Mouse (Mus musculus) gastrocnemius, postnatal 25 days (tissue): ENCODE data around the gene Tom1. TPM values are rescaled to one million over a fixed set of nuclear protein-coding genes. Genes with fewer than 3 reads are reported as not detected.

Experiments
- DNase-seq: peaks from one replicate; pipeline ENCODE4 v3.0.0; 2022
- long read RNA-seq, 2 experiments: library from polyadenylated mRNA; stranded (forward); transcript quantifications; one replicate each; pipeline ENCODE4 v2.0.0; 2021
- total RNA-seq, 2 experiments: library from RNA; stranded (reverse); gene quantifications; 1 replicate in 1 of 2; 2 replicates in 1 of 2; pipeline ENCODE4 v1.2.3; 2021

Gene Tom1
- total RNA-seq, result 10 to 100 TPM; 38.6 to 47.8 TPM
- long read RNA-seq, experiment 1, transcript Tom1-205 (5 exons, 670 nt), result minor isoform, 9 of 60 reads
- long read RNA-seq, experiment 1, transcript Tom1-202 (15 exons, 2,267 nt), result major isoform, 31 of 60 reads
- long read RNA-seq, experiment 1, partial matches to known transcripts, result 2 of 60 reads
- long read RNA-seq, experiment 1, other reads (novel, unspliced or antisense), result 18 of 60 reads
- long read RNA-seq, experiment 2, transcript Tom1-202 (15 exons, 2,267 nt), result major isoform, 43 of 68 reads
- long read RNA-seq, experiment 2, partial matches to known transcripts, result 2 of 68 reads
- long read RNA-seq, experiment 2, other reads (novel, unspliced or antisense), result 19 of 68 reads

GRCm38 (mm10) chr8:75033511-75034243, at the start of gene Tom1:
Tom1 (plus strand) TSS chr8:75033705.
- DNase-seq, result peak; percentile 97

- no peak for DNase-seq
Measured at GRCm38 (mm10) chr8:74987436-74987835, 46.1 kb upstream of the Tom1 start.

- DNase-seq, result no peak
Measured at GRCm38 (mm10) chr8:74990021-74990420, 43.5 kb upstream of the Tom1 start.

- DNase-seq, result no peak
Measured at GRCm38 (mm10) chr8:74993081-74993474, 40.4 kb upstream of the Tom1 start, which contains the start of gene Hmgxb4. Hmgxb4 (plus strand) TSS chr8:74993356.

GRCm38 (mm10) chr8:74993475-74994451, 39.7 kb upstream of the Tom1 start:
- DNase-seq, result peak; percentile 84

- no peak for DNase-seq
Measured at GRCm38 (mm10) chr8:74994540-74994939, 39.0 kb upstream of the Tom1 start.

GRCm38 (mm10) chr8:75000431-75000830, 33.1 kb upstream of the Tom1 start:
- no peak for DNase-seq

- no peak for DNase-seq
Measured at GRCm38 (mm10) chr8:75008826-75009225, 24.7 kb upstream of the Tom1 start.

GRCm38 (mm10) chr8:75013557-75013956, 19.9 kb upstream of the Tom1 start:
- DNase-seq, result no peak

GRCm38 (mm10) chr8:75013964-75014363, 19.5 kb upstream of the Tom1 start:
- DNase-seq, result no peak

- no peak for DNase-seq
Measured at GRCm38 (mm10) chr8:75015981-75016380, 17.5 kb upstream of the Tom1 start.

- DNase-seq, result no peak
Measured at GRCm38 (mm10) chr8:75016422-75016821, 17.1 kb upstream of the Tom1 start.

- DNase-seq, result no peak
Measured at GRCm38 (mm10) chr8:75018274-75018972, 15.1 kb upstream of the Tom1 start.

GRCm38 (mm10) chr8:75023660-75024316, 9.7 kb upstream of the Tom1 start:
- no peak for DNase-seq

- DNase-seq, result no peak
Measured at GRCm38 (mm10) chr8:75025809-75026208, 7.7 kb upstream of the Tom1 start.

- no peak for DNase-seq
Measured at GRCm38 (mm10) chr8:75030453-75031024, 3.0 kb upstream of the Tom1 start.

- DNase-seq, result no peak
Measured at GRCm38 (mm10) chr8:75032961-75033360, 544 bp upstream of the Tom1 start.

GRCm38 (mm10) chr8:75034285-75034684, 780 bp downstream of the Tom1 start:
- no peak for DNase-seq

- no peak for DNase-seq
Measured at GRCm38 (mm10) chr8:75035640-75036039, 2.1 kb downstream of the Tom1 start.

GRCm38 (mm10) chr8:75038497-75038896, 5.0 kb downstream of the Tom1 start:
- peak; percentile 47 for DNase-seq

GRCm38 (mm10) chr8:75039754-75040153, 6.2 kb downstream of the Tom1 start:
- DNase-seq, result no peak
